Mouse (Mus musculus) myocyte (in vitro differentiated cells): ENCODE results near the gene Cdhr3. TPM values are rescaled to one million over a fixed set of nuclear protein-coding genes. Genes with fewer than 3 reads are reported as not detected.

ENCODE experiments used
- H3K27me3 ChIP-seq: one replicate; pipeline ENCODE4 v1.6.1; 2011; ENCODE audit not compliant: control insufficient read depth, insufficient read depth, insufficient read length
- H3K36me3 ChIP-seq: one replicate; pipeline ENCODE4 v1.6.1; 2011; ENCODE audit not compliant: control insufficient read depth, insufficient read depth
- H3K4me2 ChIP-seq: one replicate; pipeline ENCODE4 v1.6.1; 2011; ENCODE audit warnings: low read depth, control low read depth
- H3K4me3 ChIP-seq: one replicate; pipeline ENCODE4 v1.5.1; 2011; ENCODE audit warnings: mild to moderate bottlenecking, control low read depth, moderate library complexity
- H3K79me2 ChIP-seq: one replicate; pipeline ENCODE4 v1.6.1; 2011; ENCODE audit not compliant: control insufficient read depth, insufficient read depth
- H3ac ChIP-seq: one replicate; pipeline ENCODE4 v1.6.1; 2011; ENCODE audit not compliant: control insufficient read depth, insufficient read length
- CEBPB ChIP-seq: IDR thresholded peaks from 2 replicates; pipeline ENCODE4 v1.6.1; 2011; ENCODE audit warnings: mild to moderate bottlenecking, moderate library complexity; ENCODE audit not compliant: poor library complexity, insufficient read depth, severe bottlenecking
- E2F4 ChIP-seq: IDR thresholded peaks from one replicate; pipeline ENCODE4 v1.6.1; 2011; ENCODE audit warnings: mild to moderate bottlenecking, control low read depth, moderate library complexity; ENCODE audit not compliant: insufficient read depth
- MAX ChIP-seq: IDR thresholded peaks from one replicate; pipeline ENCODE4 v1.6.1; 2011; ENCODE audit warnings: low read depth, mild to moderate bottlenecking, control low read depth
- MYOD1 ChIP-seq, 3 experiments: IDR thresholded peaks; one replicate each; pipeline ENCODE4 v1.6.1; 2011; ENCODE audit warnings: control low read depth in 2 of 3, low read depth in 2 of 3, mild to moderate bottlenecking in 2 of 3, moderate library complexity in 1 of 3; ENCODE audit not compliant: insufficient read length in 2 of 3, control insufficient read depth in 1 of 3
- MYOG ChIP-seq, 3 experiments: IDR thresholded peaks; one replicate each; pipeline ENCODE4 v1.6.1; 2011; ENCODE audit warnings: control low read depth in 2 of 3, low read depth in 2 of 3, mild to moderate bottlenecking in 2 of 3; ENCODE audit not compliant: insufficient read length in 2 of 3, control insufficient read depth in 1 of 3, insufficient read depth in 1 of 3
- POLR2A ChIP-seq: IDR thresholded peaks from one replicate; pipeline ENCODE4 v1.6.1; 2011; ENCODE audit warnings: low read depth, mild to moderate bottlenecking, control low read depth, moderate library complexity; ENCODE audit not compliant: insufficient read length
- POLR2AphosphoS2 ChIP-seq: IDR thresholded peaks from one replicate; pipeline ENCODE4 v1.6.1; 2011; ENCODE audit warnings: low read depth, control low read depth; ENCODE audit not compliant: insufficient read length
- REST ChIP-seq: IDR thresholded peaks from one replicate; pipeline ENCODE4 v1.6.1; 2011; ENCODE audit warnings: mild to moderate bottlenecking, control low read depth, moderate library complexity; ENCODE audit not compliant: insufficient read depth, insufficient read length
- SRF ChIP-seq: IDR thresholded peaks from one replicate; pipeline ENCODE4 v1.6.1; 2011; ENCODE audit warnings: low read depth; ENCODE audit not compliant: control insufficient read depth, insufficient read length
- TCF12 ChIP-seq: IDR thresholded peaks from one replicate; pipeline ENCODE4 v1.6.1; 2011; ENCODE audit warnings: mild to moderate bottlenecking, control low read depth; ENCODE audit not compliant: poor library complexity, insufficient read depth, severe bottlenecking
- TCF3 ChIP-seq: IDR thresholded peaks from one replicate; pipeline ENCODE4 v1.6.1; 2011; ENCODE audit warnings: low read depth, control low read depth; ENCODE audit not compliant: insufficient read length
- USF1 ChIP-seq: IDR thresholded peaks from one replicate; pipeline ENCODE4 v1.6.1; 2011; ENCODE audit warnings: low read depth, mild to moderate bottlenecking, control low read depth, moderate library complexity
- polyA plus RNA-seq: library from polyadenylated mRNA; unstranded; fragments of >200 nt; fragmentation: generic; extraction: Trizol; gene quantifications from one replicate; pipeline ENCODE4 v1.2.1, GENCODE M21; 2012; ENCODE audit warnings: missing spikeins

Gene Cdhr3
- polyA plus RNA-seq, 1 experiment, result 0.04 TPM

- no peaks in the 10 kb centered on the region for H3K36me3 ChIP-seq
- H3K4me3 ChIP-seq, result peak overlapping the region; percentile 10
- H3ac ChIP-seq, result no peak overlapping the region
- peak in 1 of 3 experiments; percentile 16 for TF ChIP-seq MYOG (IDR thresholded peaks at IDR 0.05; ENCODE audit: control insufficient read depth in 1 of 3, insufficient read depth in 1 of 3, insufficient read length in 2 of 3, low read depth in 2 of 3)
- no peak for TF ChIP-seq MYOD1 (IDR thresholded peaks at IDR 0.05; ENCODE audit: control insufficient read depth in 1 of 3, insufficient read length in 2 of 3, low read depth in 2 of 3)
- no peak for TF ChIP-seq MAX
- no peak for TF ChIP-seq TCF3
- no peak for TF ChIP-seq USF1
- no peak for TF ChIP-seq CEBPB
- H3K4me2 ChIP-seq, result peak overlapping the region; percentile 72
- no peaks in the 10 kb centered on the region for H3K79me2 ChIP-seq
- H3K27me3 ChIP-seq, result no peaks in the 10 kb centered on the region
These were observed 35.2 kb downstream of the Cdhr3 start for GRCm38 (mm10) chr12:33057231-33058048.

- Histone ChIP-seq H3K27me3 (no peaks in the 10 kb centered on the region), H3K36me3 (no peaks in the 10 kb centered on the region), H3K4me3 (no peak overlapping the region), H3ac (no peak overlapping the region), H3K79me2 (no peaks in the 10 kb centered on the region), H3K4me2 (peak overlapping the region; percentile 72)
- TF ChIP-seq POLR2A, result no peak
- no peak for TF ChIP-seq POLR2AphosphoS2
- TF ChIP-seq E2F4, result no peak
- TF ChIP-seq CEBPB, result no peak
- no peak for TF ChIP-seq MAX
- no peak for TF ChIP-seq REST
- TF ChIP-seq MYOD1 (IDR thresholded peaks at IDR 0.05; ENCODE audit: control insufficient read depth in 1 of 3, insufficient read length in 2 of 3, low read depth in 2 of 3), result no peak
- TF ChIP-seq MYOG (IDR thresholded peaks at IDR 0.05; ENCODE audit: control insufficient read depth in 1 of 3, insufficient read depth in 1 of 3, insufficient read length in 2 of 3, low read depth in 2 of 3), result no peak
- TF ChIP-seq TCF12, result no peak
- TF ChIP-seq SRF, result no peak
These were observed 36.1 kb downstream of the Cdhr3 start for GRCm38 (mm10) chr12:33056574-33056973.

- Histone ChIP-seq H3ac (no peak overlapping the region), H3K4me3 (no peak overlapping the region), H3K36me3 (no peaks in the 10 kb centered on the region), H3K4me2 (no peak overlapping the region), H3K27me3 (no peaks in the 10 kb centered on the region), H3K79me2 (no peaks in the 10 kb centered on the region)
- TF ChIP-seq MYOD1 (IDR thresholded peaks at IDR 0.05; ENCODE audit: control insufficient read depth in 1 of 3, insufficient read length in 2 of 3, low read depth in 2 of 3), result peak; percentile 59 to 91 (median 90)
- peak; percentile 28 to 65 (median 42) for TF ChIP-seq MYOG (IDR thresholded peaks at IDR 0.05; ENCODE audit: control insufficient read depth in 1 of 3, insufficient read depth in 1 of 3, insufficient read length in 2 of 3, low read depth in 2 of 3)
- peak; percentile 48 for TF ChIP-seq TCF3
- no peak for TF ChIP-seq USF1
These were observed 36.6 kb downstream of the Cdhr3 start for GRCm38 (mm10) chr12:33056074-33056473.

- no peak for TF ChIP-seq REST
- TF ChIP-seq MAX, result no peak
- TF ChIP-seq TCF12, result no peak
- no peak for TF ChIP-seq MYOD1 (IDR thresholded peaks at IDR 0.05; ENCODE audit: control insufficient read depth in 1 of 3, insufficient read length in 2 of 3, low read depth in 2 of 3)
- TF ChIP-seq POLR2AphosphoS2, result no peak
- no peak for TF ChIP-seq POLR2A
- TF ChIP-seq USF1, result no peak
- no peak for TF ChIP-seq SRF
- no peak for TF ChIP-seq CEBPB
- no peak for TF ChIP-seq MYOG (IDR thresholded peaks at IDR 0.05; ENCODE audit: control insufficient read depth in 1 of 3, insufficient read depth in 1 of 3, insufficient read length in 2 of 3, low read depth in 2 of 3)
- no peak for TF ChIP-seq E2F4
- TF ChIP-seq TCF3, result no peak
- Histone ChIP-seq H3K27me3 (no peaks in the 10 kb centered on the region), H3K4me3 (no peak overlapping the region), H3K4me2 (no peak overlapping the region), H3K79me2 (no peaks in the 10 kb centered on the region), H3ac (no peak overlapping the region), H3K36me3 (no peaks in the 10 kb centered on the region)
These were observed 38.9 kb downstream of the Cdhr3 start for GRCm38 (mm10) chr12:33053746-33054145.

- H3K4me3 ChIP-seq, result no peak overlapping the region
- no peaks in the 10 kb centered on the region for H3K27me3 ChIP-seq
- TF ChIP-seq E2F4 (no peak), TCF12 (no peak), TCF3 (no peak), POLR2AphosphoS2 (no peak), MYOD1 (IDR thresholded peaks at IDR 0.05; ENCODE audit: control insufficient read depth in 1 of 3, insufficient read length in 2 of 3, low read depth in 2 of 3) (no peak), USF1 (no peak), MYOG (IDR thresholded peaks at IDR 0.05; ENCODE audit: control insufficient read depth in 1 of 3, insufficient read depth in 1 of 3, insufficient read length in 2 of 3, low read depth in 2 of 3) (no peak), SRF (no peak), REST (no peak), MAX (no peak), POLR2A (no peak), CEBPB (no peak)
- H3K4me2 ChIP-seq, result no peak overlapping the region
- H3ac ChIP-seq, result no peak overlapping the region
- no peaks in the 10 kb centered on the region for H3K36me3 ChIP-seq
- no peaks in the 10 kb centered on the region for H3K79me2 ChIP-seq
These were observed 39.4 kb downstream of the Cdhr3 start for GRCm38 (mm10) chr12:33053311-33053710.
